Mouse (Mus musculus): Measurements from ENCODE around the gene Gsg1l.

DNA sequence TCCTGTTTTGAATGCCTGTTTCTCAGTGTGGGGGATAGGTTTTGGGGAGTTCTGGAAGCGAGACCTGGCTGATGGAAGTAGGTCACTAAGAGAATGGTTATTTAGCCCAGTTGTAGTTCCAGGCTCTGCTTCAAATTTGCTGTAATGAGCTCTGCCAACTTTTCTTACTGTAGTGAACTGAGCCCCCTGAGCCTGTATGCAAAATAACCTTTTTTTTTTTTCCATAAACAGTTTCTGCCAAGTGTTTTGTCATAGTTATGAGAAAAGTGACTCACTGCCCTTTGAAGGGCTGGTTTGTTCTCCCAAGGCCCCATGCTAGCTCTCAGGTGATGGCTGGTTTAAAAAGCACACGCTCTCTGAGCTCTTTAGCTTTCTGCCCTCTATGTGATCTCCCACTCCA, 248.7 kb downstream of the Gsg1l start:
- TF ChIP-seq GATA1 (IDR thresholded peaks at IDR 0.05; ENCODE audit: low read length) = no peak
- no peak for TF ChIP-seq TAL1 (IDR thresholded peaks at IDR 0.05; ENCODE audit: low read length)

Measured in erythroblast, embryonic 14.5 days (primary cell).